Mouse (Mus musculus) embryonic facial prominence, embryonic 10.5 days (tissue): ENCODE measurements around the gene Kat14. TPM values are rescaled to one million over a fixed set of nuclear protein-coding genes. Genes with fewer than 3 reads are reported as not detected.
"Not testable (repeated sequence)": the region's sequence is repeated elsewhere in the genome, so short reads cannot be mapped to it uniquely, and the experiment has no call there.

Experiments
- DNase-seq: peaks from one replicate; pipeline ENCODE4 v3.0.0-alpha.2; 2017; ENCODE audit warnings: low spot score
- H3K27ac ChIP-seq: fragments of 300-500 bp; sonication (generic); replicated peaks from 2 replicates; pipeline ENCODE4 v1.5.1; 2016; ENCODE audit warnings: mild to moderate bottlenecking
- H3K27me3 ChIP-seq: fragments of 300-500 bp; sonication (generic); replicated peaks from 2 replicates; pipeline ENCODE4 v1.6.1; 2016; ENCODE audit warnings: low read depth, mild to moderate bottlenecking; ENCODE audit not compliant: poor library complexity, severe bottlenecking
- H3K36me3 ChIP-seq: fragments of 300-500 bp; sonication (generic); replicated peaks from 2 replicates; pipeline ENCODE4 v1.6.1; 2016; ENCODE audit warnings: mild to moderate bottlenecking, moderate library complexity
- H3K4me1 ChIP-seq: fragments of 300-500 bp; sonication (generic); 2 replicates; pipeline ENCODE4 v1.6.1; 2016
- H3K4me3 ChIP-seq: fragments of 300-500 bp; sonication (generic); 2 replicates; pipeline ENCODE4 v1.5.1; 2016; ENCODE audit warnings: mild to moderate bottlenecking, moderate library complexity
- H3K9me3 ChIP-seq: fragments of 300-500 bp; sonication (generic); 2 replicates; pipeline ENCODE4 v1.6.1; 2016; ENCODE audit warnings: mild to moderate bottlenecking
- WGBS: fragments of 180-500 bp; shearing (Covaris S2); methylation state at CpG from one replicate; pipeline ENCODE4 v1.1.7; 2016; 5-methylcytosine and 5-hydroxymethylcytosine counted together
- polyA plus RNA-seq: library from polyadenylated mRNA; unstranded; fragments of >200 nt; fragmentation: Nextera tagmentation; extraction: Ambion mirVana; gene quantifications from 2 replicates; pipeline ENCODE4 v1.2.1, GENCODE M21; 2016

The Kat14 gene
- 63.6 and 65.7 TPM in 2 replicates for polyA plus RNA-seq

- 7% methylated on average over 38 of the region's 38 CpGs for WGBS
Measured at GRCm38 (mm10) chr2:144368400-144369019, at the start of gene Kat14, which contains the start of gene Pet117. Gene Kat14 (plus strand): TSS chr2:144368983. Gene Pet117 (plus strand): TSS chr2:144368996.

GRCm38 (mm10) chr2:144324218-144324617 lies 44.6 kb upstream of the Kat14 start:
- no peak for DNase-seq
- Histone ChIP-seq H3K27me3 (peaks cover 29% of the 10 kb centered on the region), H3K9me3 (no peaks in the 10 kb centered on the region), H3K4me3 (no peak overlapping the region), H3K27ac (no peak overlapping the region), H3K36me3 (no peaks in the 10 kb centered on the region), H3K4me1 (peaks cover under 1% of the 10 kb centered on the region; the same call in 1 of the 2 replicates)
- 75% methylated on average over 3 of the region's 3 CpGs for WGBS

More at GRCm38 (mm10) chr2:144368400-144369019, at the start of gene Kat14, which contains the start of gene Pet117:
- Histone ChIP-seq H3K36me3 (peaks cover 7% of the 10 kb centered on the region), H3K27me3 (no peaks in the 10 kb centered on the region), H3K9me3 (no peaks in the 10 kb centered on the region), H3K4me1 (peaks cover 18% of the 10 kb centered on the region), H3K27ac (peak within 1 kb of the TSS; percentile 96), H3K4me3 (peak within 1 kb of the TSS; percentile 90)
- peak; percentile 97 for DNase-seq

- 2% methylated on average over 10 of the region's 10 CpGs for WGBS
- H3K27ac ChIP-seq = no peak overlapping the region
- H3K4me3 ChIP-seq = peak overlapping the region; percentile 62
- peaks cover 38% of the 10 kb centered on the region for H3K4me1 ChIP-seq
- no peaks in the 10 kb centered on the region for H3K9me3 ChIP-seq
- peaks cover 82% of the 10 kb centered on the region for H3K27me3 ChIP-seq
- DNase-seq = peak; percentile 13
- no peaks in the 10 kb centered on the region for H3K36me3 ChIP-seq
Measured at GRCm38 (mm10) chr2:144329451-144329850, 39.3 kb upstream of the Kat14 start.

GRCm38 (mm10) chr2:144329937-144330336 lies 38.8 kb upstream of the Kat14 start:
- peaks cover 38% of the 10 kb centered on the region for H3K4me1 ChIP-seq
- peaks cover 87% of the 10 kb centered on the region for H3K27me3 ChIP-seq
- no peak overlapping the region for H3K27ac ChIP-seq
- peak overlapping the region; percentile 62 for H3K4me3 ChIP-seq
- WGBS = 2% methylated on average over 10 of the region's 10 CpGs
- DNase-seq = no peak
- no peaks in the 10 kb centered on the region for H3K9me3 ChIP-seq
- H3K36me3 ChIP-seq = no peaks in the 10 kb centered on the region

GRCm38 (mm10) chr2:144330352-144330959 lies 38.3 kb upstream of the Kat14 start:
- H3K4me3 ChIP-seq = peak overlapping the region; percentile 62
- no peaks in the 10 kb centered on the region for H3K36me3 ChIP-seq
- no peak overlapping the region for H3K27ac ChIP-seq
- peaks cover 38% of the 10 kb centered on the region for H3K4me1 ChIP-seq
- peak; percentile 65 for DNase-seq
- WGBS = 1% methylated on average over 41 of the region's 41 CpGs
- H3K27me3 ChIP-seq = peaks cover 92% of the 10 kb centered on the region
- H3K9me3 ChIP-seq = no peaks in the 10 kb centered on the region

GRCm38 (mm10) chr2:144330960-144331371 lies 37.8 kb upstream of the Kat14 start:
- DNase-seq = no peak
- H3K4me3 ChIP-seq = peak overlapping the region; percentile 62
- under 1% methylated on average over 50 of the region's 50 CpGs for WGBS
- H3K4me1 ChIP-seq = peaks cover 38% of the 10 kb centered on the region
- peaks cover 95% of the 10 kb centered on the region for H3K27me3 ChIP-seq
- H3K36me3 ChIP-seq = no peaks in the 10 kb centered on the region
- no peak overlapping the region for H3K27ac ChIP-seq
- H3K9me3 ChIP-seq = no peaks in the 10 kb centered on the region

GRCm38 (mm10) chr2:144331401-144332302 lies 37.1 kb upstream of the Kat14 start, which contains the start of gene Ovol2:
Gene Ovol2 (minus strand): TSS chr2:144332146.
- no peak within 1 kb of the TSS for H3K27ac ChIP-seq
- DNase-seq = peak; percentile 73
- H3K4me1 ChIP-seq = peaks cover 38% of the 10 kb centered on the region
- H3K9me3 ChIP-seq = no peaks in the 10 kb centered on the region
- peak within 1 kb of the TSS; percentile 62 for H3K4me3 ChIP-seq
- H3K27me3 ChIP-seq = peaks cover 90% of the 10 kb centered on the region
- no peaks in the 10 kb centered on the region for H3K36me3 ChIP-seq
- 1% methylated on average over 62 of the region's 62 CpGs for WGBS

GRCm38 (mm10) chr2:144332486-144332885 lies 36.3 kb upstream of the Kat14 start:
- no peak for DNase-seq
- H3K4me3 ChIP-seq = peak overlapping the region; percentile 62
- H3K4me1 ChIP-seq = peaks cover 38% of the 10 kb centered on the region
- H3K9me3 ChIP-seq = no peaks in the 10 kb centered on the region
- H3K27me3 ChIP-seq = peaks cover 82% of the 10 kb centered on the region
- no peak overlapping the region for H3K27ac ChIP-seq
- no peaks in the 10 kb centered on the region for H3K36me3 ChIP-seq
- 4% methylated on average over 9 of the region's 9 CpGs for WGBS

GRCm38 (mm10) chr2:144333138-144333842 lies 35.5 kb upstream of the Kat14 start:
- DNase-seq = peak; percentile 60
- Histone ChIP-seq H3K9me3 (no peaks in the 10 kb centered on the region), H3K36me3 (no peaks in the 10 kb centered on the region), H3K27ac (no peak overlapping the region), H3K4me1 (peaks cover 38% of the 10 kb centered on the region), H3K27me3 (peaks cover 75% of the 10 kb centered on the region), H3K4me3 (peak overlapping the region; percentile 62)
- 7% methylated on average over 28 of the region's 28 CpGs for WGBS

GRCm38 (mm10) chr2:144337230-144337629 lies 31.6 kb upstream of the Kat14 start:
- Histone ChIP-seq H3K4me1 (peaks cover 12% of the 10 kb centered on the region), H3K4me3 (no peak overlapping the region), H3K36me3 (no peaks in the 10 kb centered on the region), H3K9me3 (no peaks in the 10 kb centered on the region), H3K27ac (no peak overlapping the region), H3K27me3 (peaks cover 35% of the 10 kb centered on the region)
- no peak for DNase-seq
- WGBS = 63% methylated on average over 3 of the region's 3 CpGs

- Histone ChIP-seq H3K4me3 (no peak overlapping the region), H3K4me1 (peaks cover 7% of the 10 kb centered on the region), H3K27me3 (peaks cover 30% of the 10 kb centered on the region), H3K27ac (no peak overlapping the region), H3K9me3 (no peaks in the 10 kb centered on the region), H3K36me3 (no peaks in the 10 kb centered on the region)
- 80% methylated on average over 8 of the region's 8 CpGs for WGBS
- no peak for DNase-seq
Measured at GRCm38 (mm10) chr2:144337701-144338100, 31.1 kb upstream of the Kat14 start.

GRCm38 (mm10) chr2:144338149-144338548 lies 30.6 kb upstream of the Kat14 start:
- not testable (repeated sequence) for H3K9me3 ChIP-seq, DNase-seq, H3K4me3 ChIP-seq, H3K36me3 ChIP-seq, H3K4me1 ChIP-seq, H3K27ac ChIP-seq
- 75% methylated on average over 6 of the region's 6 CpGs for WGBS
- peaks cover 26% of the 10 kb centered on the region for H3K27me3 ChIP-seq
